Mouse (Mus musculus) heart, adult 2 months (tissue): ENCODE data around the gene Psme2.

ENCODE experiments used
- CTCF ChIP-seq: fragments of 200-600 bp; IDR thresholded peaks from 2 replicates; pipeline ENCODE4 v1.8.1; 2022; ENCODE audit warnings: antibody characterized with exemption, mild to moderate bottlenecking, moderate library complexity
- POLR2A ChIP-seq: fragments of 200-500 bp; IDR thresholded peaks from 2 replicates; pipeline ENCODE4 v1.6.1; 2011; ENCODE audit warnings: mild to moderate bottlenecking, low read depth, low read length, control low read depth; ENCODE audit not compliant: insufficient read depth

DNA sequence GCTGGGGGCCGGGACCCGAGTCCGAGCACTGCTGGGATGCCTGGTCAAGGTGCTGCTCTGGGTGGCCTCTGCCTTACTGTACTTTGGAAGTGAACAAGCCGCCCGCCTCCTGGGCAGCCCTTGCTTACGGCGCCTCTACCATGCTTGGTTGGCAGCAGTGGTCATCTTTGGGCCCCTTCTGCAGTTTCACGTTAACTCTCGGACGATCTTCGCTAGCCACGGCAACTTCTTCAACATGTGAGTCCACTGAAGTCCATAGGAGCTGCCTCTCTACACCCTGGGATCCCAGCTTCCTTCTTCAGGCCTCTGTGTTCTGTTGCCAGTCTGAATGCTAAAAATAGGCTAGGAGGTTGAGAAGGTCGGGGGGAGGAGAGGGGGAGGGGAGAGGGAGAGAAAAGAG is 15.2 kb downstream of the Psme2 start:
- TF ChIP-seq POLR2A (0 out of 2 replicates have a peak, but pooled peaks have one; percentile 39), CTCF (no peak)
